Mouse (Mus musculus): ENCODE results near the gene Gm5678. TPM values are rescaled to one million over a fixed set of nuclear protein-coding genes. Genes with fewer than 3 reads are reported as not detected.

Gene Gm5678
- polyA plus RNA-seq, 1 experiment from 2014 or later = not detected

GRCm38 (mm10) chr16:93678206-93678605 lies 50.3 kb downstream of the Gm5678 start:
- H3K27ac ChIP-seq (ENCODE audit: low read length) = no peak overlapping the region
- H3K36me3 ChIP-seq (ENCODE audit: control insufficient read depth, insufficient read depth, low read length) = no peaks in the 10 kb centered on the region
- 81% methylated on average over 4 of the region's 4 CpGs for WGBS
- ATAC-seq = no peak
- H3K4me1 ChIP-seq (ENCODE audit: control insufficient read depth, insufficient read depth, low read length) = peaks cover 7% of the 10 kb centered on the region; the same call in 1 of the 2 replicates
- no peak overlapping the region for H3K4me2 ChIP-seq (ENCODE audit: low read length)
- H3K9ac ChIP-seq (ENCODE audit: low read depth, low read length) = no peak overlapping the region
- no peaks in the 10 kb centered on the region; the same call in 1 of the 2 replicates for H3K9me3 ChIP-seq (replicated peaks; ENCODE audit: control insufficient read depth, low read length, poor library complexity, severe bottlenecking)
- H3K27me3 ChIP-seq (ENCODE audit: control insufficient read depth, insufficient read depth, low read depth, low read length) = peaks cover 21% of the 10 kb centered on the region
- H3K4me3 ChIP-seq (ENCODE audit: low read depth, low read length) = no peak overlapping the region

DNA sequence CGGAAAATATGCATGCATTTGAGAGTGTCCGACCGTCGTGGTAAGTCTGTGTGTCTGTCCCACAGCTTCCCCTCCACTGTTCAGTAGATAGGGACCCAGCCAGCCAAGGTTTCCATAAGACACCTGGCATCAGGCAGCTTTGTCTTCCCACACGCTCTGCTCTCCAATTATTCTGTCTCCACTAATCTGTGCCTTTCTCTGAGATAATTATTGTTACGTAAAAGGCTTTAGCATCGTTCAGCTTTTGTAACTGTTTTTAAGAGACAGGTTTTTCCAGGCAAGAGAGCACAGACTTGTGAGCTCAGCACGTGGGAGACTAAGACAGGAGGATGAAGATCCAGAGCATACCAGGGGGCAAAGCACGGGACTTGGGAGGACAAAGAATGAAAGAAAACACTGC lies 51.3 kb downstream of the Gm5678 start:
- H3K4me3 ChIP-seq (ENCODE audit: low read depth, low read length) = no peak overlapping the region
- no peaks in the 10 kb centered on the region; the same call in 1 of the 2 replicates for H3K9me3 ChIP-seq (replicated peaks; ENCODE audit: control insufficient read depth, low read length, poor library complexity, severe bottlenecking)
- H3K36me3 ChIP-seq (ENCODE audit: control insufficient read depth, insufficient read depth, low read length) = no peaks in the 10 kb centered on the region
- peaks cover 13% of the 10 kb centered on the region for H3K4me1 ChIP-seq (ENCODE audit: control insufficient read depth, insufficient read depth, low read length)
- no peak overlapping the region for H3K27ac ChIP-seq (ENCODE audit: low read length)
- 48% methylated on average over 9 of the region's 9 CpGs for WGBS
- H3K4me2 ChIP-seq (ENCODE audit: low read length) = no peak overlapping the region
- ATAC-seq = no peak
- no peak overlapping the region for H3K9ac ChIP-seq (ENCODE audit: low read depth, low read length)
- peaks cover 29% of the 10 kb centered on the region for H3K27me3 ChIP-seq (ENCODE audit: control insufficient read depth, insufficient read depth, low read depth, low read length)

Other genes starting within 250 kb of the Gm5678 start
- gene Setd4, start 24.0 kb upstream of the Gm5678 start, polyA plus RNA-seq (2015; fragmentation: Nextera tagmentation; extraction: Ambion mirVana) = 19.5 and 22.4 TPM in 2 replicates
- 146 and 150 TPM in 2 replicates for gene Cbr1, start 22.2 kb upstream of the Gm5678 start, polyA plus RNA-seq (2015; fragmentation: Nextera tagmentation; extraction: Ambion mirVana)
- gene Cbr3, start 55.1 kb downstream of the Gm5678 start, polyA plus RNA-seq (2015; fragmentation: Nextera tagmentation; extraction: Ambion mirVana) = 1.1 and 3.0 TPM in 2 replicates
- gene Dop1b, start 83.8 kb downstream of the Gm5678 start, polyA plus RNA-seq (2015; fragmentation: Nextera tagmentation; extraction: Ambion mirVana) = 41.0 and 42.0 TPM in 2 replicates
- gene Morc3, start 204.0 kb downstream of the Gm5678 start, polyA plus RNA-seq (2015; fragmentation: Nextera tagmentation; extraction: Ambion mirVana) = 32.7 and 37.7 TPM in 2 replicates

Data from midbrain, embryonic 16.5 days (tissue).